Mouse (Mus musculus): Measurements from ENCODE around the gene Rest.

- TF ChIP-seq CTCF (IDR thresholded peaks at IDR 0.05; ENCODE audit: low read depth, low read length) (no peak), POLR2A (IDR thresholded peaks at IDR 0.05; ENCODE audit: extremely low read depth, insufficient read depth, low read length) (no peak)
Measured at GRCm38 (mm10) chr5:77267957-77268624, 2.8 kb downstream of the Rest start.

Measured in liver, adult 2 months (tissue).